Mouse (Mus musculus) kidney, postnatal 0 days (tissue): ENCODE measurements around the gene Zic1. TPM values are rescaled to one million over a fixed set of nuclear protein-coding genes. Genes with fewer than 3 reads are reported as not detected.

ENCODE experiments used
- ATAC-seq: fragments of 200-750 bp; cut with Nextera tagmentation; replicated peaks from 2 replicates; pipeline ENCODE4 v1.8.0; 2017; ENCODE audit warnings: low read depth, moderate number of reproducible peaks, moderate TSS enrichment, moderate library complexity; ENCODE audit not compliant: low FRiP score
- DNase-seq: peaks from one replicate; pipeline ENCODE4 v3.0.0-alpha.2; 2016; ENCODE audit warnings: low spot score
- H3K27ac ChIP-seq: fragments of 300-500 bp; sonication (generic); 2 replicates; pipeline ENCODE4 v1.5.1; 2014; ENCODE audit warnings: mild to moderate bottlenecking
- H3K27me3 ChIP-seq: fragments of 300-500 bp; sonication (generic); 2 replicates; pipeline ENCODE4 v1.6.1; 2014; ENCODE audit warnings: low read length, mixed read lengths; ENCODE audit not compliant: insufficient read depth
- H3K36me3 ChIP-seq: fragments of 300-500 bp; sonication (generic); 2 replicates; pipeline ENCODE4 v1.6.1; 2014; ENCODE audit warnings: low read length, mixed read lengths; ENCODE audit not compliant: insufficient read depth
- H3K4me1 ChIP-seq: fragments of 300-500 bp; sonication (generic); replicated peaks from 2 replicates; pipeline ENCODE4 v1.6.1; 2014; ENCODE audit warnings: antibody characterized with exemption, low read length, mixed read lengths; ENCODE audit not compliant: insufficient read depth
- H3K4me2 ChIP-seq: fragments of 300-500 bp; sonication (generic); 2 replicates; pipeline ENCODE4 v1.6.1; 2014; ENCODE audit warnings: mild to moderate bottlenecking, low read length, moderate library complexity, mixed read lengths
- H3K4me3 ChIP-seq: fragments of 300-500 bp; sonication (generic); replicated peaks from 2 replicates; pipeline ENCODE4 v1.5.1; 2014; ENCODE audit warnings: low read depth, low read length
- H3K9ac ChIP-seq: fragments of 300-500 bp; sonication (generic); 2 replicates; pipeline ENCODE4 v1.6.1; 2014; ENCODE audit warnings: low read depth, low read length
- H3K9me3 ChIP-seq: fragments of 300-500 bp; sonication (generic); replicated peaks from 2 replicates; pipeline ENCODE4 v1.6.1; 2016; ENCODE audit warnings: low read length, inconsistent platforms, mixed read lengths
- CTCF ChIP-seq: IDR thresholded peaks from 2 replicates; pipeline ENCODE4 v1.5.1; 2016; ENCODE audit warnings: antibody characterized with exemption, low read depth, mild to moderate bottlenecking, moderate library complexity
- WGBS: fragments of 180-500 bp; shearing (Covaris S2); extraction: QIAGEN DNeasy Blood & Tissue Kit; methylation state at CpG from one replicate; pipeline ENCODE4 v1.1.7; 2014; 5-methylcytosine and 5-hydroxymethylcytosine counted together
- polyA plus RNA-seq: library from polyadenylated mRNA; unstranded; fragments of >200 nt; fragmentation: Nextera tagmentation; extraction: Ambion mirVana; gene quantifications from 2 replicates; pipeline ENCODE4 v1.2.1, GENCODE M21; 2015

Gene Zic1
- polyA plus RNA-seq, 1 experiment from 2014 or later: not detected

DNA sequence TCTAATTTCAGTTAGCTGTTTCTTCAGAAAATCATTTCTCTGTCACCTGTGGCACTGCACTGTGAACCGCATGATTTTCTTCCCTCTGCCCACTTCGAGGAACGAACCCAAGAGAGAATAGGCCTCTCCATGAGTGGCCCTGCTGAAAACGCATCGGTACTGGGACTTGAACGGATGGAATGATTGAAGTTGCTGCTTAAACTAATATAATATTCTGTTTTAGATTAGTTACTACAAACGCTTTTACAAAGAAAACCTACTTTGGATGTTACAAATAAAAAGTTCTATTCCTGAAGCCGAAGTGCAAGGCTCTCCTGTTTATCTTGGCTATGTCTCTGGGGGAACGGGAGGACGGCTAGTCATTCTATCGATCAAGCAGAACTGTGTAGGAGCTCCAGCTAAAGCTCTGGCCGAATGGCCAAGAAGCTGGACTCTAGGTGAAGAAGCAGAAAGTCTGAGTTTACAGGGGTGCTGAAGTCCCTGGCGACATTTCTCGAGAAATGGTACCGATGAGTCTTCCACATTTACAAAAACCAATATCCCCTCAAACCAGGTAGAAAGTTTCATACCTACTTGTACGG, 15.3 kb downstream of the Zic1 start:
- H3K9me3 ChIP-seq: no peaks in the 10 kb centered on the region
- H3K4me3 ChIP-seq: no peak overlapping the region
- H3K9ac ChIP-seq: no peak overlapping the region
- no peaks in the 10 kb centered on the region for H3K36me3 ChIP-seq
- no peak overlapping the region for H3K27ac ChIP-seq
- H3K4me2 ChIP-seq: no peak overlapping the region
- no peak for DNase-seq
- TF ChIP-seq CTCF: no peak
- no peaks in the 10 kb centered on the region for H3K4me1 ChIP-seq
- no peak for ATAC-seq
- WGBS: under 1% methylated on average over 16 of the region's 16 CpGs
- peaks cover 58% of the 10 kb centered on the region for H3K27me3 ChIP-seq

- no peak overlapping the region for H3K4me2 ChIP-seq
- no peaks in the 10 kb centered on the region for H3K9me3 ChIP-seq
- no peaks in the 10 kb centered on the region for H3K4me1 ChIP-seq
- DNase-seq (no peak), ATAC-seq (no peak)
- no peak overlapping the region for H3K4me3 ChIP-seq
- 43% methylated on average over 1 of the region's 1 CpGs for WGBS
- H3K27ac ChIP-seq: no peak overlapping the region
- no peak for TF ChIP-seq CTCF
- no peaks in the 10 kb centered on the region for H3K36me3 ChIP-seq
- no peak overlapping the region for H3K9ac ChIP-seq
- H3K27me3 ChIP-seq: peaks cover 45% of the 10 kb centered on the region
Measured at GRCm38 (mm10) chr9:91348746-91349145, 16.9 kb downstream of the Zic1 start.

GRCm38 (mm10) chr9:91347591-91347990, 18.0 kb downstream of the Zic1 start:
- Histone ChIP-seq H3K4me1 (no peaks in the 10 kb centered on the region), H3K27me3 (peaks cover 36% of the 10 kb centered on the region), H3K4me2 (no peak overlapping the region), H3K9ac (no peak overlapping the region), H3K9me3 (no peaks in the 10 kb centered on the region), H3K4me3 (no peak overlapping the region), H3K27ac (no peak overlapping the region), H3K36me3 (no peaks in the 10 kb centered on the region)
- DNase-seq: no peak
- WGBS: 72% methylated on average over 2 of the region's 2 CpGs
- TF ChIP-seq CTCF: no peak
- ATAC-seq: no peak

Other genes starting within 250 kb of the Zic1 start
- gene Zic4, start 3.4 kb downstream of the Zic1 start, polyA plus RNA-seq: not detected in 2 replicates